In genomic region chr9:108953081-108953636, GRCm38 (mm10) we compare ENCODE assay signal across 9 mouse cellular contexts. TPM values are rescaled to one million over a fixed set of nuclear protein-coding genes. Genes with fewer than 3 reads are reported as not detected.
DNase-seq lines count a peak whose midpoint lies in the region; ATAC-seq and TF ChIP-seq lines count a peak whose summit lies in the region.
"Had no signal": no experiment of that assay in that cellular context is flagged by ENCODE, and none has a peak within 500 bp of the region (broad histone marks: within the 10 kb centered on the region; RNA-seq: fewer than 3 reads in every experiment).

Gene Col7a1 (plus strand): TSS chr9:108953586.

- TF ChIP-seq CTCF in hindbrain, postnatal 0 days (IDR thresholded peaks at IDR 0.05; ENCODE audit: low read depth), result no peak

- H3K9me3 ChIP-seq in hindbrain, embryonic 10.5 days, result no peaks in the 10 kb centered on the region
- H3K9me3 ChIP-seq in hindbrain, postnatal 0 days (ENCODE audit: low read length), result no peaks in the 10 kb centered on the region
- no peaks in the 10 kb centered on the region for H3K9me3 ChIP-seq in ES-E14 (ENCODE audit: control insufficient read depth, insufficient read depth, low read depth, low read length)
- H3K9me3 ChIP-seq in limb, embryonic 10.5 days (replicated peaks), result no peaks in the 10 kb centered on the region

- ATAC-seq in hindbrain, postnatal 0 days, result no peak
- ATAC-seq in activated CD4-positive, CD25-positive, alpha-beta regulatory T cell, adult 4 months, result no peak

- no peak for DNase-seq in hindbrain, embryonic 10.5 days (ENCODE audit: low spot score)
- DNase-seq in hindbrain, postnatal 0 days (ENCODE audit: low spot score), result no peak
- DNase-seq in 3T3-L1 (ENCODE audit: low read depth, low spot score) (peak; percentile 75), ES-E14 (ENCODE audit: low read depth, low spot score) (no peak)
- DNase-seq in limb, embryonic 10.5 days (ENCODE audit: low spot score), result peak; percentile 43
- no peak for DNase-seq in thymus, postnatal 25 days
- no peak for DNase-seq in ovary, adult 18-20 months (ENCODE audit: low spot score)

- in situ Hi-C loops in ES-E14 (cut with MboI; ENCODE audit: low sequenced_read_pairs in 2 of 2, unreplicated experiment in 2 of 2), result no loop called here

- no peak within 1 kb of the TSS for H3K27ac ChIP-seq in hindbrain, embryonic 10.5 days
- H3K27ac ChIP-seq in hindbrain, postnatal 0 days, result no peak within 1 kb of the TSS
- no peak within 1 kb of the TSS for H3K27ac ChIP-seq in ES-E14 (ENCODE audit: insufficient read depth, low read depth, low read length, poor library complexity, severe bottlenecking)
- peak within 1 kb of the TSS; percentile 57 for H3K27ac ChIP-seq in limb, embryonic 10.5 days

- peaks cover 33% of the 10 kb centered on the region for H3K36me3 ChIP-seq in hindbrain, embryonic 10.5 days
- H3K36me3 ChIP-seq in hindbrain, postnatal 0 days (ENCODE audit: insufficient read depth, low read length), result peaks cover 24% of the 10 kb centered on the region
- peaks cover 21% of the 10 kb centered on the region for H3K36me3 ChIP-seq in ES-E14 (ENCODE audit: control insufficient read depth, insufficient read depth, low read length, poor library complexity, severe bottlenecking)
- H3K36me3 ChIP-seq in limb, embryonic 10.5 days, result peaks cover 34% of the 10 kb centered on the region

- 10% methylated on average over 15 of the region's 15 CpGs for WGBS in hindbrain, embryonic 10.5 days
- WGBS in hindbrain, postnatal 0 days, result 13% methylated on average over 15 of the region's 15 CpGs
- WGBS in limb, embryonic 10.5 days, result 12% methylated on average over 15 of the region's 15 CpGs

- peak within 1 kb of the TSS; percentile 37 for H3K4me3 ChIP-seq in hindbrain, embryonic 10.5 days
- H3K4me3 ChIP-seq in hindbrain, postnatal 0 days (ENCODE audit: low read length), result no peak within 1 kb of the TSS
- peak within 1 kb of the TSS; percentile 53 to 62 for H3K4me3 ChIP-seq in ES-E14 (ENCODE audit: insufficient read depth in 1 of 2, low read depth in 1 of 2, low read length in 2 of 2, poor library complexity in 1 of 2, severe bottlenecking in 1 of 2)
- H3K4me3 ChIP-seq in limb, embryonic 10.5 days, result peak within 1 kb of the TSS; percentile 42

- H3K4me2 ChIP-seq in hindbrain, postnatal 0 days (ENCODE audit: low read depth, low read length), result no peak within 1 kb of the TSS; the same call in 1 of the 2 replicates

- H3K4me1 ChIP-seq in hindbrain, embryonic 10.5 days (replicated peaks), result peaks cover 34% of the 10 kb centered on the region
- H3K4me1 ChIP-seq in hindbrain, postnatal 0 days (ENCODE audit: insufficient read depth, low read length), result no peaks in the 10 kb centered on the region
- H3K4me1 ChIP-seq in ES-E14 (ENCODE audit: control insufficient read depth in 2 of 2, insufficient read depth in 2 of 2, low read length in 2 of 2, poor library complexity in 1 of 2), result peaks cover 0 to 9% of the 10 kb centered on the region in 2 experiments; a peak in 1 of 4 replicates
- peaks cover 47% of the 10 kb centered on the region for H3K4me1 ChIP-seq in limb, embryonic 10.5 days

- peaks cover 30% of the 10 kb centered on the region for H3K27me3 ChIP-seq in hindbrain, embryonic 10.5 days (ENCODE audit: insufficient read depth, poor library complexity, severe bottlenecking)
- no peaks in the 10 kb centered on the region for H3K27me3 ChIP-seq in hindbrain, postnatal 0 days (ENCODE audit: insufficient read depth, low read length)
- peaks cover 42% of the 10 kb centered on the region for H3K27me3 ChIP-seq in limb, embryonic 10.5 days (ENCODE audit: low read depth, poor library complexity, severe bottlenecking)

- H3K9ac ChIP-seq in hindbrain, postnatal 0 days (replicated peaks; ENCODE audit: low read length), result no peak within 1 kb of the TSS
- peak within 1 kb of the TSS; percentile 53 for H3K9ac ChIP-seq in ES-E14 (ENCODE audit: insufficient read depth, low read depth, low read length, poor library complexity, severe bottlenecking)

TF ChIP-seq in ES-E14, 5 proteins besides CTCF, POLR2A, EP300 and RAD21:
- TF ChIP-seq MAFK (IDR thresholded peaks at IDR 0.05; ENCODE audit: insufficient read depth, low read depth, low read length) (no peak), ZNF384 (IDR thresholded peaks at IDR 0.05; ENCODE audit: low read depth, low read length) (no peak), HCFC1 (IDR thresholded peaks at IDR 0.05; ENCODE audit: borderline replicate concordance, insufficient read depth, low read length) (no peak), CHD2 (IDR thresholded peaks at IDR 0.05; ENCODE audit: low read depth, low read length) (no peak), ZC3H11A (IDR thresholded peaks at IDR 0.05; ENCODE audit: borderline replicate concordance, low read depth, low read length) (no peak)

RNA-seq across cellular contexts. Expression of gene Col7a1, which starts in this region (rescaled TPM):
- polyA plus RNA-seq in hindbrain, embryonic 10.5 days (2016; fragmentation: Nextera tagmentation; extraction: Ambion mirVana), result 1.2 and 3.3 TPM in 2 replicates
- 1.9 and 2.0 TPM in 2 replicates for total RNA-seq in hindbrain, postnatal 0 days (2014; rRNA removed)
- polyA plus RNA-seq in hindbrain, postnatal 0 days (2015; fragmentation: Nextera tagmentation; extraction: Ambion mirVana), result 0.69 and 1.8 TPM in 2 replicates
- total RNA-seq in ES-E14 (2012; rRNA removed), result 15.1 and 25.5 TPM in 2 replicates
- polyA plus RNA-seq in limb, embryonic 10.5 days (2016; fragmentation: Nextera tagmentation; extraction: Ambion mirVana), result 1.7 and 3.1 TPM in 2 replicates
- polyA plus RNA-seq in activated CD4-positive, CD25-positive, alpha-beta regulatory T cell, adult 4 months (2017; shearing (Covaris generic)), result not detected
- total RNA-seq: hematopoietic stem cell, adult 5-6 weeks had no signal

Comparison
In these comparisons a context has a peak if more than half of its experiments do, and no peak if none do; other contexts are left out.
1. DNase-seq: peak in 3T3-L1 (single experiment) and limb, embryonic 10.5 days (single experiment); none in hindbrain, embryonic 10.5 days (single experiment), hindbrain, postnatal 0 days (single experiment), ES-E14 (single experiment), thymus, postnatal 25 days (single experiment) and ovary, adult 18-20 months (single experiment).